In genomic region chr13:30213276-30213675, GRCm38 (mm10) we compare ENCODE assay signal across 22 mouse cellular contexts.
DNase-seq lines count a peak whose midpoint lies in the region; ATAC-seq lines count a peak whose summit lies in the region.
"Had no signal": no experiment of that assay in that cellular context is flagged by ENCODE, and none has a peak within 500 bp of the region (broad histone marks: within the 10 kb centered on the region; RNA-seq: fewer than 3 reads in every experiment).

No protein-coding gene starts in this region.

- H3K9me3 ChIP-seq in kidney, embryonic 16.5 days (ENCODE audit: low read length): no peaks in the 10 kb centered on the region
- H3K9me3 ChIP-seq in neural tube, embryonic 13.5 days: no peaks in the 10 kb centered on the region
- H3K9me3 ChIP-seq: hindbrain, embryonic 13.5 days; liver, embryonic 13.5 days; megakaryocyte, embryonic 14.5 days; stomach, embryonic 15.5 days had no signal

- DNase-seq in kidney, adult 11 months: peak; percentile 42
- DNase-seq in neural tube, embryonic 10.5 days (ENCODE audit: extremely low spot score, low spot score): no peak
- peak; percentile 36 for DNase-seq in kidney, adult 9 months
- no peak for DNase-seq in gastrocnemius, adult 8-10 months (ENCODE audit: low spot score in 2 of 2)
- DNase-seq in gastrocnemius, postnatal 10 days: no peak
- DNase-seq: cerebellum, adult 2 months; cerebellum, postnatal 25 days; embryo, embryonic 11 days; forebrain, postnatal 0 days; layer of hippocampus, adult 9-11 months; liver, embryonic 13.5 days; lung, adult 2 months; lung, postnatal 36 days; thymus, postnatal 25 days had no signal

- ATAC-seq in kidney, embryonic 16.5 days (ENCODE audit: low FRiP score, low TSS enrichment): no peak
- no peak for ATAC-seq in neural tube, embryonic 13.5 days (ENCODE audit: low read depth)
- ATAC-seq: forebrain, postnatal 0 days; inflammation-experienced regulatory T-cells, adult 6 months; Patski had no signal

- H3K4me1 ChIP-seq in kidney, embryonic 16.5 days (ENCODE audit: insufficient read depth, low read length): 0 out of 2 replicates have a peak, but pooled peaks cover 8% of the 10 kb centered on the region
- no peaks in the 10 kb centered on the region; the same call in 1 of the 2 replicates for H3K4me1 ChIP-seq in neural tube, embryonic 13.5 days (replicated peaks)
- H3K4me1 ChIP-seq: hindbrain, embryonic 13.5 days; liver, embryonic 13.5 days; megakaryocyte, embryonic 14.5 days; stomach, embryonic 15.5 days had no signal

- H3K27ac ChIP-seq in kidney, embryonic 16.5 days (ENCODE audit: low read length): no peak overlapping the region; the same call in 1 of the 2 replicates
- H3K27ac ChIP-seq in neural tube, embryonic 13.5 days (replicated peaks): 0 out of 2 replicates have a peak overlapping the region, but pooled peaks have one; percentile 28
- H3K27ac ChIP-seq: hindbrain, embryonic 13.5 days; left cerebral cortex, adult 2 months; liver, embryonic 13.5 days; stomach, embryonic 15.5 days had no signal

- no peak overlapping the region for H3K4me2 ChIP-seq in kidney, embryonic 16.5 days (replicated peaks; ENCODE audit: low read depth, low read length)
- no peak overlapping the region for H3K4me2 ChIP-seq in neural tube, embryonic 13.5 days
- H3K4me2 ChIP-seq: hindbrain, embryonic 13.5 days; liver, embryonic 13.5 days; stomach, embryonic 15.5 days had no signal

- no peaks in the 10 kb centered on the region for H3K27me3 ChIP-seq in kidney, embryonic 16.5 days (ENCODE audit: insufficient read depth, low read length)
- H3K27me3 ChIP-seq in neural tube, embryonic 13.5 days: no peaks in the 10 kb centered on the region
- H3K27me3 ChIP-seq: hindbrain, embryonic 13.5 days; liver, embryonic 13.5 days; megakaryocyte, embryonic 14.5 days; Patski; stomach, embryonic 15.5 days had no signal

- peaks cover 6% of the 10 kb centered on the region for H3K36me3 ChIP-seq in kidney, embryonic 16.5 days (ENCODE audit: insufficient read depth, low read length)
- H3K36me3 ChIP-seq in neural tube, embryonic 13.5 days: no peaks in the 10 kb centered on the region
- H3K36me3 ChIP-seq: hindbrain, embryonic 13.5 days; liver, embryonic 13.5 days; stomach, embryonic 15.5 days had no signal

- WGBS in kidney, embryonic 16.5 days: 47% methylated on average over 9 of the region's 9 CpGs
- WGBS in neural tube, embryonic 13.5 days: 82% methylated on average over 9 of the region's 9 CpGs

- H3K9ac ChIP-seq in kidney, embryonic 16.5 days (replicated peaks; ENCODE audit: low read length): no peak overlapping the region
- H3K9ac ChIP-seq in neural tube, embryonic 13.5 days: no peak overlapping the region
- H3K9ac ChIP-seq: forebrain, postnatal 0 days; hindbrain, embryonic 13.5 days; liver, embryonic 13.5 days; stomach, embryonic 15.5 days had no signal

- H3K4me3 ChIP-seq in kidney, embryonic 16.5 days (ENCODE audit: low read length): no peak overlapping the region
- H3K4me3 ChIP-seq in neural tube, embryonic 13.5 days: no peak overlapping the region
- H3K4me3 ChIP-seq: hindbrain, embryonic 13.5 days; left cerebral cortex, adult 2 months; liver, embryonic 13.5 days; megakaryocyte, embryonic 14.5 days; stomach, embryonic 15.5 days had no signal

Comparison
In these comparisons a context has a peak if more than half of its experiments do, and no peak if none do; other contexts are left out.
1. DNase-seq: peak in kidney, adult 11 months (single experiment) and kidney, adult 9 months (single experiment); none in neural tube, embryonic 10.5 days (single experiment), gastrocnemius, adult 8-10 months (0 of 2) and gastrocnemius, postnatal 10 days (single experiment).